Mouse (Mus musculus): ENCODE data around the gene H2al1i. TPM values are rescaled to one million over a fixed set of nuclear protein-coding genes. Genes with fewer than 3 reads are reported as not detected.
"Not testable (repeated sequence)": the region's sequence is repeated elsewhere in the genome, so short reads cannot be mapped to it uniquely, and the experiment has no call there.

Gene H2al1i
- total RNA-seq (2022), result not detected

DNA sequence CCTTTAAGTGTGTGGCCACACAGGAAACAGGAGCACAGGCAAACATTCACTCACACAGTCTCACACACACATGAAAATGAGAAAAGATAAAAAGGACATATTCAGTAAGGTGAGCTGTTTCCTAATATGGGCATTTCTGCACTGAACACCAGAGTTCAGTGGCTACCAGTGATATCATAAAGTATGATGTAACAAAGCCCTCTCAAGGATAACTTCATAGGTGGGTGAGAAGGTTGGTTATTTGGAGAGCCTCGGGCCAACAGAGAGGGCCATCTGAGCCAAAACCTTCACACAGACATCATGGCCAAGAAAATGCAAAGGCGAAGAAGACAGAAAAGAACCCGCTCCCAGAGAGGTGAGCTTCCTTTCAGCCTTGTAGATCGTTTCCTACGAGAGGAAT is at the start of gene H2al1i:
TSS of gene H2al1i (plus strand) at position 301 of the 400 bp plus-strand sequence.
- not testable (repeated sequence) for DNase-seq (ENCODE audit: low spot score in 2 of 2)

DNA sequence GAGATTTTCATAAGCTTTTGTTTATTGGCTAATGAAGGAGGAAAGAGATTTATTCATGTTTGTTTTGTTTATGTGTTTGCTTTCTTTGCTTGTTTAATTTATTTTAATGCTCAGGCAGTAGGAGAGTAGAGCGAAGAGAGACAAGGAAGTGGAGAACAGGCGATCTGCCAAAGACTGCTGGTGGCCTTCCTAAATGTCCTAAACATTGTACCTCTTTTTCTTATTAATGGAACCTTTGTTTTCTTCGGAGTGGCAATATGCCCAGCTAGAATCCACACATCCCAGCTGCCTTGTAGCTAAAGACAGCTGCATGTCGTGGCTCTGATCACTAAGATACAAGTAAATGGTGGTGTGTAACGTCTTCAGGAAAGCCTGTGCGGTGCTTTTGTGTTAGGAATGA is 47.4 kb upstream of the H2al1i start:
- DNase-seq (ENCODE audit: low spot score in 2 of 2), result no peak

GRCm38 (mm10) chrX:11280741-11281140 is 43.7 kb upstream of the H2al1i start:
- no peak for DNase-seq (ENCODE audit: low spot score in 2 of 2)

DNA sequence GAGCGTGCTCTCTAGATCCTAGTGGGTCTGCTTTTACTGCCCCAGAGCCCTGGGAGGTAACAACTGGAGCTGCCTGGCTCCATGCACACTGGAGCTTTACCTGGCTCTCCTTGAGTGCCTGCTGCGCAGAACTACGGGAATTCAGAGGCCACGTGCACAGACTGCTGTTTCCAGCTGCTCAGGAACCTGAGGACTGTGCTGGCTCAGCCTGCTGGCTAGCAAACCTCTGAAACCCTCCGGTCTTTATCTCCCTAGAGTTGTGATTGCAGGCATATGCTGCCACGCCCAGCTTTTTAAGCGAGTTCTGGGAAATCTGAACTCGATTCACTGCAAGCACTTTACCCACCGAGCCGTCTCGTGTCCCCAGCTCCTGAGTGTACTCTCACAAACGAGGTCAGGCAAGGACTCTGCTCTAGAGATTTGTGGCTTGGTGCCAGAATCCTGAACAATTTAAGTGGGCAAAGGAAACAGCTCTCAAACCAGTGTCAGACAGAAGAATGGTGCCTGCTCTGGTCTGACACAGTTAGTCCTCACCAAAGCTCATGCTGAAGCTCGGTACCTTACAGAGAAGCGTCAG is 36.1 kb upstream of the H2al1i start:
- DNase-seq (ENCODE audit: low spot score in 2 of 2), result no peak

DNA sequence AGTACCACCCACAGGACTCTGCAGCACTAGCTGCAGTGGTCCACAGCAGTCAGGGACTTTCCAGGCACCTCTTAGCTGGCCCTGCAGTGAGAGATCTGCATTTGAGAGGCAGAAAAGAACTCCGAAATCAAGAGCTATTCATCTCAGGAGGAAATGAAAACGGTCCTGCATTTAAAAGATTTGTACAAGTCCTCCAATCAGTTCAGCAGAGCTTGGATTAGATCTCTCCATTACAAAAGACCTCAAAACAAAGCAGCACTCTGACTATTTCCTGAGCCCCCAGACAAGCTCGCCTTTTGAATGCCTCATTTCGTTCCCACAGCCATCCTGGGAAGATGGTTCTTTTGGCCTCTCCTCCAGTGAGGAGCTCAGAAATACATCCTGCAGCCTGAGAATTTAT is 35.2 kb upstream of the H2al1i start:
- no peak for DNase-seq (ENCODE audit: low spot score in 2 of 2)

DNA sequence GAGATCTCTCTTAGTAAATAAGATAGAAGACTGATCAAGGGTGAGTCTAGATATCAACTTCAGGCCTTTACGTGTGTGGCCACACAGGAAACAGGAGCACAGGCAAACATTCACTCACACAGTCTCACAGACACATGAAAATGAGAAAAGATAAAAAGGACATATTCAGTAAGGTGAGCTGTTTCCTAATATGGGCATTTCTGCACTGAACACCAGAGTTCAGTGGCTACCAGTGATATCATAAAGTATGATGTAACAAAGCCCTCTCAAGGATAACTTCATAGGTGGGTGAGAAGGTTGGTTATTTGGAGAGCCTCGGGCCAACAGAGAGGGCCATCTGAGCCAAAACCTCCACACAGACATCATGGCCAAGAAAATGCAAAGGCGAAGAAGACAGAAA is 25.5 kb upstream of the H2al1i start, which contains the start of gene H2al1a:
TSS of gene H2al1a (plus strand) at position 301 of the 400 bp plus-strand sequence.
- DNase-seq (ENCODE audit: low spot score in 2 of 2), result not testable (repeated sequence)

GRCm38 (mm10) chrX:11302132-11302531 is 22.3 kb upstream of the H2al1i start, which contains the start of gene H2al1b:
TSS of gene H2al1b (plus strand) at chrX:11302432.
- not testable (repeated sequence) for DNase-seq (ENCODE audit: low spot score in 2 of 2)

- DNase-seq (ENCODE audit: low spot score in 2 of 2), result not testable (repeated sequence)
Measured at GRCm38 (mm10) chrX:11305355-11305754, 19.1 kb upstream of the H2al1i start, which contains the start of gene H2al1c. TSS of gene H2al1c (plus strand) at chrX:11305655.

GRCm38 (mm10) chrX:11308524-11308923 is 15.9 kb upstream of the H2al1i start, which contains the start of gene H2al1d:
TSS of gene H2al1d (plus strand) at chrX:11308824.
- not testable (repeated sequence) for DNase-seq (ENCODE audit: low spot score in 2 of 2)

- DNase-seq (ENCODE audit: low spot score in 2 of 2), result not testable (repeated sequence)
Measured at GRCm38 (mm10) chrX:11311634-11312033, 12.8 kb upstream of the H2al1i start, which contains the start of gene H2al1e. TSS of gene H2al1e (plus strand) at chrX:11311934.

- not testable (repeated sequence) for DNase-seq (ENCODE audit: low spot score in 2 of 2)
Measured at GRCm38 (mm10) chrX:11314858-11315257, 9.6 kb upstream of the H2al1i start, which contains the start of gene H2al1f. TSS of gene H2al1f (plus strand) at chrX:11315158.

DNA sequence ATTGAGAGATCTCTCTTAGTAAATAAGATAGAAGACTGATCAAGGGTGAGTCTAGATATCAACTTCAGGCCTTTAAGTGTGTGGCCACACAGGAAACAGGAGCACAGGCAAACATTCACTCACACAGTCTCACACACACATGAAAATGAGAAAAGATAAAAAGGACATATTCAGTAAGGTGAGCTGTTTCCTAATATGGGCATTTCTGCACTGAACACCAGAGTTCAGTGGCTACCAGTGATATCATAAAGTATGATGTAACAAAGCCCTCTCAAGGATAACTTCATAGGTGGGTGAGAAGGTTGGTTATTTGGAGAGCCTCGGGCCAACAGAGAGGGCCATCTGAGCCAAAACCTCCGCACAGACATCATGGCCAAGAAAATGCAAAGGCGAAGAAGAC is 6.5 kb upstream of the H2al1i start, which contains the start of gene H2al1g:
TSS of gene H2al1g (plus strand) at position 301 of the 400 bp plus-strand sequence.
- DNase-seq (ENCODE audit: low spot score in 2 of 2), result not testable (repeated sequence)

DNA sequence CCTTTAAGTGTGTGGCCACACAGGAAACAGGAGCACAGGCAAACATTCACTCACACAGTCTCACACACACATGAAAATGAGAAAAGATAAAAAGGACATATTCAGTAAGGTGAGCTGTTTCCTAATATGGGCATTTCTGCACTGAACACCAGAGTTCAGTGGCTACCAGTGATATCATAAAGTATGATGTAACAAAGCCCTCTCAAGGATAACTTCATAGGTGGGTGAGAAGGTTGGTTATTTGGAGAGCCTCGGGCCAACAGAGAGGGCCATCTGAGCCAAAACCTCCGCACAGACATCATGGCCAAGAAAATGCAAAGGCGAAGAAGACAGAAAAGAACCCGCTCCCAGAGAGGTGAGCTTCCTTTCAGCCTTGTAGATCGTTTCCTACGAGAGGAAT is 3.3 kb upstream of the H2al1i start, which contains the start of gene H2al1h:
TSS of gene H2al1h (plus strand) at position 301 of the 400 bp plus-strand sequence.
- DNase-seq (ENCODE audit: low spot score in 2 of 2), result not testable (repeated sequence)

- not testable (repeated sequence) for DNase-seq (ENCODE audit: low spot score in 2 of 2)
Measured at GRCm38 (mm10) chrX:11327522-11327921, 3.1 kb downstream of the H2al1i start, which contains the start of gene H2al1j. TSS of gene H2al1j (plus strand) at chrX:11327822.

DNA sequence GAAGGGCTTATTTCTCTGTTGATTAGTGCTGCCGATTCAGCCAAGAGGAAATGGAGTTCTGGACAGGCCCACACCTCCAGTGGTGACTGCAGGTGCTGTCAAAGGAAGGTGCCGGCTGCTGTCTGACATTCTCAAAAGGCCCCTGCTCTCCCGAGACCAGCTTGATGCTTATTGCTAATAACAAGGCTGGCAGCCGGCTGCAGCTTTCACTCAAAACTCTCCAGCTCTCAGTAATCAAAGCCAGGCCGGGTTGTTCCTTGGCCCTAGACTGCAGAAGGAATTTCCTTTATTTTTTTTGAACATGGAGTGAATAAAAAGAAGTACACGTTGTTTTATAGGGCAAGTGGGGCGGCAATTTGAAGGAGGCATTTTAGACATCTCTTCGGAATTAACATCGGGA is 21.3 kb downstream of the H2al1i start:
- DNase-seq (ENCODE audit: low spot score in 2 of 2), result no peak

DNA sequence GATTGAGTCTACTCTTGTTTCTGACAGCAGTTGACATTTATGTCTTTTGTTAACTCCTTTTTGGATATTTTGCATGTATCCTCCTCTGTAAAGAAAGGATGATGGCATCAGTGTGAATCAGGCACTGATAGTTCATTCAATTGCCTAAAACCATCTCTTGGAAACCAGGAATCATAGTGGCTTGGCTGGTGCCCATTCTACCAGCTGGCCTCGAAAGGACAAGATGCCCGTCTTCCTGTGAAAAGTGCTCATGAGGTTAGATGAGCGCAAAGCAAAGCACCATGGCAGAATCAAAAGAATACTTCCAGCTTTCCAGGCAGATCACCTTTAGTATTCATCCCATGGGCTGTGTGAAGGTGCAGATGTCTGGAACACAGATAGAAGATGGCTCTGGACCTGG is 22.3 kb downstream of the H2al1i start:
- DNase-seq (ENCODE audit: low spot score in 2 of 2), result no peak

DNA sequence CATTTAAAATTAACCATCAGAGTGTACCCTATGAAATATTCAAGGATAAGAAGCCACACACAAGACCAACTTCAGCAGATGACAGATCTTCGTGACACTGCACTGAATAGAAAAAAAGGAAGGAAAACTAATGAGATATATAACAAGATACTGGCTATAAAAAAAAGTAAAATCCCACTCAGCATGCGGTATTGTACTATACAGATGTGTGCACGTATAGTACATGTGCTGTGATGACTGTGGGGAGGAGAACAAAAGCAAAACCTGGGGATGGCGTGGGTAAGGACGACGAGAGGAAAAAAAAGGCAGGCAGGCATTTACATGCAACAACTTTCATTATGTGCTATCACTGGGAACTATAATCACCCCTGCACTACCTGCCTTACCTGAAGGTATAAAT is 36.4 kb downstream of the H2al1i start:
- no peak for DNase-seq (ENCODE audit: low spot score in 2 of 2)

DNA sequence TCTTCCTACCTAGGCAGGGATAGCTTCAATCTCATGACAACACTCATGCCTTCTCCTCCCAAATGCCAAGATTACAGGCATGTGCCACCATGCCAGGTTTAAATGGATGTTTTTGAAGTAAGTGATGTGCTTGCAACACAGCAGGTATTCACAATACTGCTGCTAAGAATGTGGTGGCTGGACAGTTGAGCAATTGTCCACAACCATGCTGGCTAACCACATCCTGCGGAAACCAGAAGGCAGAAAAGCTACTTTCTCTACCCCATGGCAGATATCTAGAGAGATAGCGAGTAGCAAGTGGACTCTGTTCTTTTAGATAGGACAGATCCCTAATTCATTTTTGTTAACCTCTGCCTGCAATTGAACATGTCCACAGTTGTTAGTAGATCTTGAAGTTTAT is 36.8 kb downstream of the H2al1i start:
- no peak for DNase-seq (ENCODE audit: low spot score in 2 of 2)

DNA sequence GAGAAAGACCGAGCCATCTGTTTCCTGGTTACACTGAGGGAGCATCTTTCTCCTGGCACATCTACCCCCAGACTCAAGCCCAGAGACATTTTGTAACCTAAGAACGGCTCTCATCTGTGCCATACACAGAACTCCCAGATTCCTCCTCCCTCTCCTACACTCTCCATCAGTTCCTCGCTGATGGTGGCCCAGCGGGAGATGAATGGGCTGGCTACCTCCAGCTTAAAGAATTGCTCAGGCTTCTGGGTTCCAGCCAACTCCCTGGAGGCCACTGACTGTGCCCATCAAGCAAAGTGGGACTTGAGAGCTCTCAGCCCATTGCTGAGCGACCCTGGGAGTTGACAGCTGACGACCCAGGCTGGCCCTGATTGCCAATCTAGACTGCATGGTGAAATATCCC is 39.4 kb downstream of the H2al1i start:
- DNase-seq (ENCODE audit: low spot score in 2 of 2), result no peak

- no peak for DNase-seq (ENCODE audit: low spot score in 2 of 2)
Measured at GRCm38 (mm10) chrX:11365151-11365550, 40.7 kb downstream of the H2al1i start.

Measured in left cerebral cortex, adult 8-10 months (tissue).